Mouse (Mus musculus) midbrain, embryonic 12.5 days (tissue): Measurements from ENCODE around the gene Sbp. TPM values are rescaled to one million over a fixed set of nuclear protein-coding genes. Genes with fewer than 3 reads are reported as not detected.

Source experiments
- ATAC-seq: fragments of 200-750 bp; cut with Nextera tagmentation; 2 replicates; pipeline ENCODE4 v1.8.0; 2017; ENCODE audit warnings: low read depth, moderate TSS enrichment, moderate library complexity; ENCODE audit not compliant: low FRiP score
- H3K27ac ChIP-seq: fragments of 300-500 bp; sonication (generic); replicated peaks from 2 replicates; pipeline ENCODE4 v1.5.1; 2016; ENCODE audit warnings: mild to moderate bottlenecking
- H3K27me3 ChIP-seq: fragments of 300-500 bp; sonication (generic); 2 replicates; pipeline ENCODE4 v1.6.1; 2016; ENCODE audit warnings: mild to moderate bottlenecking
- H3K36me3 ChIP-seq: fragments of 300-500 bp; sonication (generic); 2 replicates; pipeline ENCODE4 v1.6.1; 2016
- H3K4me1 ChIP-seq: fragments of 300-500 bp; sonication (generic); 2 replicates; pipeline ENCODE4 v1.6.1; 2016
- H3K4me2 ChIP-seq: fragments of 300-500 bp; sonication (generic); replicated peaks from 2 replicates; pipeline ENCODE4 v1.6.1; 2016; ENCODE audit warnings: mild to moderate bottlenecking, moderate library complexity
- H3K4me3 ChIP-seq: fragments of 300-500 bp; sonication (generic); 2 replicates; pipeline ENCODE4 v1.5.1; 2016; ENCODE audit warnings: mild to moderate bottlenecking
- H3K9ac ChIP-seq: fragments of 300-500 bp; sonication (generic); replicated peaks from 2 replicates; pipeline ENCODE4 v1.6.1; 2016; ENCODE audit warnings: mild to moderate bottlenecking, moderate library complexity
- H3K9me3 ChIP-seq: fragments of 300-500 bp; sonication (generic); 2 replicates; pipeline ENCODE4 v1.6.1; 2016; ENCODE audit warnings: mild to moderate bottlenecking
- WGBS: fragments of 180-500 bp; shearing (Covaris S2); methylation state at CpG from one replicate; pipeline ENCODE4 v1.1.7; 2016; 5-methylcytosine and 5-hydroxymethylcytosine counted together
- polyA plus RNA-seq: library from polyadenylated mRNA; unstranded; fragments of >200 nt; fragmentation: Nextera tagmentation; extraction: Ambion mirVana; gene quantifications from 2 replicates; pipeline ENCODE4 v1.2.1, GENCODE M21; 2016

Gene Sbp
- polyA plus RNA-seq, 1 experiment from 2014 or later, result not detected

- WGBS, result 11% methylated on average over 31 of the region's 31 CpGs
- peak overlapping the region; percentile 51 for H3K9ac ChIP-seq
- peaks cover 10% of the 10 kb centered on the region for H3K4me1 ChIP-seq
- peak overlapping the region; percentile 27; the same call in 1 of the 2 replicates for H3K4me3 ChIP-seq
- H3K27me3 ChIP-seq, result peaks cover 20% of the 10 kb centered on the region
- H3K36me3 ChIP-seq, result no peaks in the 10 kb centered on the region
- H3K27ac ChIP-seq, result no peak overlapping the region
- ATAC-seq, result peak; percentile 82
- no peaks in the 10 kb centered on the region for H3K9me3 ChIP-seq
- H3K4me2 ChIP-seq, result peak overlapping the region; percentile 55
Observed at GRCm38 (mm10) chr17:23993559-23994428, 52.3 kb downstream of the Sbp start.

GRCm38 (mm10) chr17:23994667-23995066 is 53.2 kb downstream of the Sbp start:
- H3K9ac ChIP-seq, result no peak overlapping the region
- ATAC-seq, result no peak
- no peak overlapping the region for H3K4me3 ChIP-seq
- no peaks in the 10 kb centered on the region for H3K36me3 ChIP-seq
- no peak overlapping the region for H3K4me2 ChIP-seq
- no peaks in the 10 kb centered on the region for H3K9me3 ChIP-seq
- no peak overlapping the region for H3K27ac ChIP-seq
- H3K27me3 ChIP-seq, result peaks cover 20% of the 10 kb centered on the region
- peaks cover 10% of the 10 kb centered on the region for H3K4me1 ChIP-seq
- WGBS, result 73% methylated on average over 7 of the region's 7 CpGs

Other genes with a start within 250 kb of the Sbp start
- gene 1520401A03Rik, start 218.9 kb upstream of the Sbp start, polyA plus RNA-seq, result 0.14 TPM in 1 of 2 replicates, not detected in the other
- 36.9 and 40.8 TPM in 2 replicates for gene Pkmyt1, start 215.3 kb upstream of the Sbp start, polyA plus RNA-seq
- 40.4 and 41.2 TPM in 2 replicates for gene Paqr4, start 200.8 kb upstream of the Sbp start, polyA plus RNA-seq
- gene Kremen2, start 195.8 kb upstream of the Sbp start, polyA plus RNA-seq, result 1.2 and 1.5 TPM in 2 replicates
- gene Flywch1, start 170.1 kb upstream of the Sbp start, polyA plus RNA-seq, result 212 and 220 TPM in 2 replicates
- 33.6 and 37.2 TPM in 2 replicates for gene Flywch2, start 155.6 kb upstream of the Sbp start, polyA plus RNA-seq
- 736 and 744 TPM in 2 replicates for gene Srrm2, start 151.1 kb upstream of the Sbp start, polyA plus RNA-seq
- gene Elob, start 112.5 kb upstream of the Sbp start, polyA plus RNA-seq, result 1,125 and 1,165 TPM in 2 replicates
- 0.48 and 0.76 TPM in 2 replicates for gene Prss33, start 105.6 kb upstream of the Sbp start, polyA plus RNA-seq
- gene Prss32, start 97.8 kb upstream of the Sbp start, polyA plus RNA-seq, result not detected in 2 replicates
- 0.82 and 0.91 TPM in 2 replicates for gene Prss41, start 97.5 kb upstream of the Sbp start, polyA plus RNA-seq
- not detected in 2 replicates for gene Prss21, start 73.6 kb upstream of the Sbp start, polyA plus RNA-seq
- not detected in 2 replicates for gene Dcpp1, start 60.8 kb upstream of the Sbp start, polyA plus RNA-seq
- gene Dcpp2, start 60.8 kb upstream of the Sbp start, polyA plus RNA-seq, result not detected in 2 replicates
- gene Dcpp3, start 24.2 kb upstream of the Sbp start, polyA plus RNA-seq, result not detected in 2 replicates
- not detected in 2 replicates for gene Sbpl, start 13.6 kb downstream of the Sbp start, polyA plus RNA-seq
- gene Prss30, start 38.9 kb downstream of the Sbp start, polyA plus RNA-seq, result not detected in 2 replicates
- 0.17 TPM in 1 of 2 replicates, not detected in the other for gene Prss22, start 56.4 kb downstream of the Sbp start, polyA plus RNA-seq
- gene Prss27, start 96.5 kb downstream of the Sbp start, polyA plus RNA-seq, result 0.19 and 0.37 TPM in 2 replicates
- 86.9 and 92.3 TPM in 2 replicates for gene Kctd5, start 131.8 kb downstream of the Sbp start, polyA plus RNA-seq
- 53.5 and 56.2 TPM in 2 replicates for gene Pdpk1, start 209.3 kb downstream of the Sbp start, polyA plus RNA-seq
- 31.5 and 32.9 TPM in 2 replicates for gene Amdhd2, start 222.1 kb downstream of the Sbp start, polyA plus RNA-seq
- gene Atp6v0c, start 228.0 kb downstream of the Sbp start, polyA plus RNA-seq, result 512 and 518 TPM in 2 replicates